Mouse (Mus musculus): ENCODE data around the gene Pcgf2.
"Not testable (repeated sequence)": the region's sequence is repeated elsewhere in the genome, so short reads cannot be mapped to it uniquely, and the experiment has no call there.

The Pcgf2 gene

DNA sequence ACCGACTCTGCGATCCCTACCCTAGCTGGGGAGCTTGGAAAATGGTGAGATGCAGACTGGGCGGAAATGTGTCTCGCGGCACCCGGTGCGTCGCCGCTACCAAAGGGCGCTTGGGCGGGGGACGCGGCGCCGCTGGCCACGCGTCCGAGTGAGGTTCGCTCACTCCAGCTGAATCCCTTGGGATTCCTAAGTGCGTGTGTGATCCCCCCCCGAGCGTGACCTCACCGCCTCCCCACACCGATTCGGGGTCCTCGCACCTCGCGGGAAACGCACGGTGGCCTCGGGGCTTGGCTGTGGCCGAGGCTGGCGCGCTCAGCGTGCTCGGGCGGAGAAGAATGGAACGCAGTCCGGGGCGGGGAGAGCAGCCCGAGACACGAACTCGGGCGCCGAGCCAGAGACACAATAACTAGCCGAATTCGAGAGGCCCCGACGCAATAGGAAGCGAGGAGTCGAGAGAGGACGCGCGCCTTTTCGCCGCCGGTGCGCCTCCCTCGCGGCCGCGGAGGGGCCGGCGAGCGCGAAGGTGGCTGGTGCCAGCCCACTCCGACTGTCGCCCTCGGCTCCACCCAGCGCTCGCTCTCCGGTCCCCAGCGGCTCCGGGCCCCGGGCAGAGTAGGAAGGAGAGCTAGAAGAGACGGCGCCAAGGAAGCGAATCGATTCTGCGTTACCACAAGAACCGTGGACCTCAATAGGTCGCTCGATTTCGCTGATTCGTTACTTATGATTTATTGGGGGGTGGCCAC lies at the start of gene Pcgf2:
Gene Pcgf2 (minus strand): TSS at position 495 of the 743 bp plus-strand sequence.
- DNase-seq (ENCODE audit: low read depth in 2 of 2, low spot score in 2 of 2) = peak; percentile 39 to 41

DNA sequence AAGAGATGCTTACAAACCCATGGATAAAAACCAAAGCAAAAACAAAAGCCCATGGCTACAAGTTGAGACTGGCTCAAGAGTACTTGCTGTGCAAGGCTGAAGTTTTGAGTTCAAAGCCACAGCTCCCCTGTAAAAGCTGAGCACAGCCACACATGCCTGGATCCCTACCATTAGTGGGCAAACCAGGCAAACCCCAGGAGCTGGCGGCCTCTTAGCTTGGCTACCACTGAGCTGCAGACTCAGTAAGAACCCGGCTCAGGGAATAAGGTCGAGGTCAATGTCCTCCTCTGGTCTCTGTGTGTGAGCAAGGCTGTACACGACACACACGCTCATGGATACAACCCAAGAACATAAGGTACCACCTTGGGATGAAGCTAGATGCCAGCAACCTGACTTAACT lies 48.2 kb upstream of the Pcgf2 start:
- DNase-seq (ENCODE audit: low read depth in 2 of 2, low spot score in 2 of 2) = no peak

DNA sequence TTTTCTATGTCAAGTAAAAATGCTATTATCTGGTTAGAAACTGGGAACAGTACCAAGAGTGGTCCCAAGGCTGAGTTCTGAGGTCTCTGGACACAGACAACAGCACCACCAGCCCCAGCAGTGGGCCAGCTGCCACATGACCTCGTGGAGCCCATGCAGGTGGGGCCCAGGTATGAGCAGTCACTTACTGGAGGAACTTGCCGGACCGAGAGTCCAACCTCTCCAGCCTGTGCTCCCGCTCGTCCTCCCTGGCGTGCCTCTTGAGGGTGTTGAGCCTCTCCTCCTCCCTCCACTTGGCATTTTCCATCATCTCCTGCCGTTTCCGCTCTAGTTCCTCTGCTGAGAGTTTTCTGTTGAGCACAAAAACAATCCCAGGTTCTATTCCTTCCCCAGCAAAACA lies 47.5 kb upstream of the Pcgf2 start:
- no peak for DNase-seq (ENCODE audit: low read depth in 2 of 2, low spot score in 2 of 2)

- no peak for DNase-seq (ENCODE audit: low read depth in 2 of 2, low spot score in 2 of 2)
Measured at GRCm38 (mm10) chr11:97745331-97745721, 45.0 kb upstream of the Pcgf2 start.

DNA sequence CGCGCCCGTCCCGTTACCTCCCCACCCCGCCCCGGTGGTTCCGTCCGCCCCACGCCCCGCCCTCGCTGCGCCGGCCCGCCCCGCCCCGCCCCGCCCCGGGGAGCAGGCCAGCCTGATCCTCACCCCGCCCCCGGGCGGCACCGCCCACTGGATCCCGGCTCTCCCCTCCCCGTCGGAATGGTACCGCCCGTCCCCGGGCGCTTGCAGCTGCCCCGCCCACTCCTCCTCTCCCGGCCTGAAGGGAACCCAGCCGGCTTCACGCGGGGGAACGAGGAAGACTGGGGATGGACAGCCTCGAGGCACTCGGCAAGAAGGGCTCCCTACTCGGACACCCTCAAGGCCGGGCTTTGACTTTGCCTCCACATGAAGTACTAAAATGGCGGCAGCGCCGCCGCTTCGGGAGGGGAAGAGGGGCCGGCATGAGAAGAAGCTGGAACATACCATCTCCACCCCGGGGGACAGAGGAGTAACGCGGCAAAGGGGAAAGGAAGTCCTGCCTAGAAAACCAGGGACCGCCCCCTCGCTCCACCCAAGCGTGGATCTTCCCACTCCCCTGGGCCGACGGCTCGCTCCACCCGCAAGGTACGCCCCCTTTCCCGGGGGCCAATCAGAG lies 44.5 kb upstream of the Pcgf2 start:
- peak; percentile 92 to 96 for DNase-seq (ENCODE audit: low read depth in 2 of 2, low spot score in 2 of 2)

GRCm38 (mm10) chr11:97744063-97744717 lies 43.9 kb upstream of the Pcgf2 start, which contains the start of gene Pip4k2b:
Gene Pip4k2b, minus strand, starts transcription at chr11:97744704.
- DNase-seq (ENCODE audit: low read depth in 2 of 2, low spot score in 2 of 2) = peak; percentile 27

DNA sequence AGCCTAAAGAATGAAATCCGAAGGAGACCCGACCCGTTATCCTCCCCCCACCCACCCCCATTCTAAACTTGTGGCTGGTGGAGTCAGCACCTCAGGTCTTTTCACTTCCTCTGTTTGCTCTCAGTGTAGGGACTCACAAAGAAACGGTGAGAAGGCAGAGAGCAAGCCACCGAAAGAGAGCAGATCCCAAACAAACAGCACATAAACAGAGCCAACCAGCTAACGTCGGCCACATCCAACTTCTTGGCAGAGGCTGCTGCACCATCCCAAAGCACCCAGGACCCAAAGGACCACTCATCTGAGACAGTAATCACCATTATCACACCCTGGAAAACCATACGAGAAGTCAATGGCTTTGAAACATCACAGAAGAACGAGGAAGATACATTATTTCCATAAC lies 43.1 kb upstream of the Pcgf2 start:
- DNase-seq (ENCODE audit: low read depth in 2 of 2, low spot score in 2 of 2) = no peak

DNA sequence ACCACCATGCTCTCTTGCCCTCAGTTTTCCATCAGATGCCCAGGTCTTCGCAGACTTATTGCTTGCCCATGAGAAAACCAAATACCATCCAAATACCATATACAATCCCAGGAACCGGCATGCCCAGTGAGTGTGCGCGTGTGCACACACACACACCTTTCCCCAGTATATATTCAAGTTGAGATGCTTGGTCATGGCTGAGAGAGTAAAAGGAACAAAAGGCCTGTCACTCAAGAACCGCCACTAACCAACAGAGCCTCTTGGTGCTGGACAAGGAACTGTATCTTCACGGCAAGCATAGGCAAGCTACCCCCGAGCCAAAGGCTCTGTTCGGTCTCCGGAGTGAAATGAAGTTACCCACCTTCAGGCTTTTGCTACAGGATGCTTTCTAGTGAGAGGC lies 42.3 kb upstream of the Pcgf2 start:
- DNase-seq (ENCODE audit: low read depth in 2 of 2, low spot score in 2 of 2) = no peak

GRCm38 (mm10) chr11:97742157-97742556 lies 41.9 kb upstream of the Pcgf2 start:
- DNase-seq (ENCODE audit: low read depth in 2 of 2, low spot score in 2 of 2) = no peak

GRCm38 (mm10) chr11:97740190-97740589 lies 39.9 kb upstream of the Pcgf2 start:
- no peak for DNase-seq (ENCODE audit: low read depth in 2 of 2, low spot score in 2 of 2)

DNA sequence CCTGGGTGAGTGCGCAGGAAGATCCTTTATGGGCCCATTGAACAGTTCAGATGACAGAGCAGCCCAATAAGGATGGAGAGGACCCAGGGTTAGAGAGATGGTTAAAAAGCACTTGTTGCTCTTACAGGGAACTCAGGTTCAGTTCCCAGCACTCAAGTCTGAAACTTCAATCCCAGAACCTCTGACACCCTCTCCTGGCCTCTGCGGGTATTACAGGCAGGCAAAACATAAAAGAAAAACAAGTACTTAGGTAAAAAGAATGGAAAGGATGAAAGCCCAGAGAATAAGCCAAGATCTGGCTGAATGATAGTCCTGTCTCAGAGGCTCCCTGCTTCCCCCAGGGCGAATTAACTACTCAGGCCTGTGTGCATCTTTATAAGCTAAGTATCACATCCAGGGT lies 38.9 kb upstream of the Pcgf2 start:
- no peak for DNase-seq (ENCODE audit: low read depth in 2 of 2, low spot score in 2 of 2)

DNA sequence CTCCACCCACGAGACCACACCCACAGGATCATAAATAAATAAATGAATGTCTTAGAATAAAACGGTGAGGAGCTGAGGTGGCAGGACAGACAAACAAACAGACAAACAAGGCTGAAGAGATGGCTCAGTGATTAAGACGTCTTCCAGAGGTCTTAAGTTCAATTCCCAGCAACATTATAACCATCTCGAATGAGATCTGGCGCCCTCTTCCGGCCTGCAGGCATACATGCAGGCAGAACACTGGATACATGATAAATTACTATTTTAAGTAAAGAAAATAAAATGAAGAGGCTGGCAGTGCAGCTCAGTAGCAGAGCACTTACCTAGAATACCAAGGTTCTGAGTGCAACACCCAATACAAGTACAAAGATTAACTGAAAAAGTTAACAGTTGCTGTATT lies 38.4 kb upstream of the Pcgf2 start:
- no peak for DNase-seq (ENCODE audit: low read depth in 2 of 2, low spot score in 2 of 2)

- no peak for DNase-seq (ENCODE audit: low read depth in 2 of 2, low spot score in 2 of 2)
Measured at GRCm38 (mm10) chr11:97737600-97737999, 37.3 kb upstream of the Pcgf2 start.

GRCm38 (mm10) chr11:97736645-97737044 lies 36.3 kb upstream of the Pcgf2 start:
- DNase-seq (ENCODE audit: low read depth in 2 of 2, low spot score in 2 of 2) = no peak

DNA sequence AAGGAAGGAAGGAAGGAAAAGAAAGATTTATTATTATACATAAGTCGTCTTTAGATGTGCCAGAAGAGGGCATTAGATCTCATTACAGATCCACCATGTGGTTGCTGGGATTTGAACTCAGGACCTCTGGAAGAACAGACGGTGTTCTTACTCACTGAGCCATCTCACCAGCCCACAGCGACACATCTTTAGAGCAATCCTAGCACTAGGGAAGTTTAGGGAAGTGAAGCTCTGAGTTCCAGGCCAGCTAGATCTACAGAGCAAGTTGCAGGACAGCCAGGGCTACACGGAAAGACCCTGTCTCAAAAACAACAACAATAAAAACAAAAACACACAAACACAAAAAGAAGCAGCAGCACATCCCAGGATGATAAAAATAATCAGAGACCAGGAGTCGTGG lies 34.5 kb upstream of the Pcgf2 start:
- DNase-seq (ENCODE audit: low read depth in 2 of 2, low spot score in 2 of 2) = not testable (repeated sequence)

DNA sequence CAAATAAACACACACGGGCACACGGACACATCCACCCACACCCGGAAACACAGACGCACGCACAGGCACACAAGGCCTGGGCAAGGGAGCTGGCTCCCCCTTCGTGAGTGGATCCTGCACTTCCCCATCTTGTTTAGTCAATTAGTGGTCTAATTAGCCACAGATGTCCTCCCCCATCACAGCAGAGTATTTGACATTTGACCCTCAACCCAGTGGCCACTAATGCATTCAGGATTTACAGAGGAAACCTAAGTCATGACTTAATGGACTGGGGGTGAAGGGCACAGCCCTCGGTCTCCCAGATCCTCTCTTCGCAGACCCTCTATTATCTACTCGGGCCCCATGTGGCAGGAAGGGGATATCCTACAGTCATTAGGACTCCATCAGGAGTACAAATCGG lies 33.4 kb upstream of the Pcgf2 start:
- no peak for DNase-seq (ENCODE audit: low read depth in 2 of 2, low spot score in 2 of 2)

DNA sequence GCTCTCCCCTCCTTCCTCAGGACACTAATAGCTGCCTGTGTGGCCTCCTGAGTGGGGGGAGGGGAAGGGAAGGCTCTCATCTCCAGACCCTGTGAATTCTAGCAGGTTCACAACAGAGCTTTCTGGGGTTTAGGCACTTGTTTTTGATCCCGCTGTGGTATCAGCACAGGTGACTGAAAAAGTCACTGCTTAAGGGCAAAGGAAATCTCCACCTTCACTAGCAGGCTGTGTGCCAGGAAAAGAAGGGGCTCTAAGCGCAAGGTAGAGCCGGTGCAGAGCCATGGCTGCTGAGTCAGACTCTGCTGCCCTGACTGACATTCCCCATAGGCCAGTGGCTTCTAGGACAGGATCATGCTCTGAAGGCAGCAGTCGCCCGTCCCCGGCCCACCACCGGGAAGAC lies 28.4 kb upstream of the Pcgf2 start:
- peak in 1 of 2 experiments; percentile 14 for DNase-seq (ENCODE audit: low read depth in 2 of 2, low spot score in 2 of 2)

DNA sequence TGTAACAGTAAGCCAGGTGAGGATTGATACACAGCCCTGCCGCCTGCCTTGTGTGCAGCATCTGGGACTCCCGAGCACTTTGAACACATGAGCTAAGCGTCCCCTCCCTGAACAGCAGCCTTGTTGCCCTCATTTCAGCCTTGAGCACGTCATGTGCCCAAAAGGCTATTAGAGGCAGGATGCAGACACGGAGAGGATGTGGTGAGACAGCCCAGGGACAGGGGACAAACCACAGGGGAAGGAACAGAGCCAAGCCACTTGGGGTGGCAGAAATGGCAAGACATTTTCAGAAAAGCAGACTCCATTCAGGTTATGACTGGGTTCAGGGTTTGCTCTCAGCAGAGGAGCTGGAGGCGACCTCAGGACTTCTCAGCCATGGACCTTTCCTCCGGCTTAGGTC lies 28.0 kb upstream of the Pcgf2 start:
- peak in 1 of 2 experiments; percentile 57 for DNase-seq (ENCODE audit: low read depth in 2 of 2, low spot score in 2 of 2)

DNA sequence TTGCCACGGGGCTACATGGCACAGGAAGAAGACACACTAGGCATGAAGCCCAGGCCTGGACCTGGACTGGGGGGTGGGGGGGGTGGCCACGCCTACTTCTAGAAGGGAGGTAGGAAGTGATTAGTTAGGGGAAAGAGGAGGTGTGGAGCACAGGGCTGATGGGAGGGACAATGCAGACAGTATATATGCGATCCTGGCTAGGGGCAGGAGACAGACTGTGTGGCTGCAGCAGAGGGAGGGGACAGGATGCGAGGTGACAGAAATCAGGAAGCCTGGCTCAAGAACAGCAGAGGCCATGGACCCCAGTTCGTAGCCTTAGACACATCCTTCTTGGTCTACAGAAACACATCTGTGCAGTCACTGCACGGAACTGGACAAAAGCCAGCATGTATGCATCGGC lies 23.4 kb upstream of the Pcgf2 start:
- DNase-seq (ENCODE audit: low read depth in 2 of 2, low spot score in 2 of 2) = no peak

GRCm38 (mm10) chr11:97721338-97721737 lies 21.0 kb upstream of the Pcgf2 start:
- DNase-seq (ENCODE audit: low read depth in 2 of 2, low spot score in 2 of 2) = no peak

DNA sequence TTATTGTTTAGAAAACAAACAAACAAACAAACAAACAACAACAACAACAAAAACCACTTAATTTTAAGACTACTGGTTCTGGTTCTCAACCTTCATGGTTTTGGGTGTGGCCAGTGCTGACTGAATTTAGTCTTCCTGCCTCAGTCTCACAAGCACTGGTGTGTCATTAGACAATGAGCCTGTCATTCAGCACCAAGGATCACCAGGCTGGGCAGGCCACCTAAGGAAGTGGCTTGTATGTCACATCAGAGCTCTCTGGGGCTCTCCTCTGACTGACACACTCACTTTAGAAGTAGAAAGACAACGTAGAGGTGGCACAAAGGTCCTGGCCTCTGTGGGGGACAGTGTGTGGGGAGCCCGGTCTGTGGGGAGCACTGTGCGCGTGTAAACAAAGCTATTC lies 18.7 kb upstream of the Pcgf2 start:
- DNase-seq (ENCODE audit: low read depth in 2 of 2, low spot score in 2 of 2) = peak in 1 of 2 experiments; percentile 28

- peak; percentile 57 to 60 for DNase-seq (ENCODE audit: low read depth in 2 of 2, low spot score in 2 of 2)
Measured at GRCm38 (mm10) chr11:97718281-97718860, 18.1 kb upstream of the Pcgf2 start.

Data from CD8-positive naive resting alpha-beta T cell, adult 2 months (primary cell).